ENCODE assay signal across 14 mouse cellular contexts in the genomic region with DNA sequence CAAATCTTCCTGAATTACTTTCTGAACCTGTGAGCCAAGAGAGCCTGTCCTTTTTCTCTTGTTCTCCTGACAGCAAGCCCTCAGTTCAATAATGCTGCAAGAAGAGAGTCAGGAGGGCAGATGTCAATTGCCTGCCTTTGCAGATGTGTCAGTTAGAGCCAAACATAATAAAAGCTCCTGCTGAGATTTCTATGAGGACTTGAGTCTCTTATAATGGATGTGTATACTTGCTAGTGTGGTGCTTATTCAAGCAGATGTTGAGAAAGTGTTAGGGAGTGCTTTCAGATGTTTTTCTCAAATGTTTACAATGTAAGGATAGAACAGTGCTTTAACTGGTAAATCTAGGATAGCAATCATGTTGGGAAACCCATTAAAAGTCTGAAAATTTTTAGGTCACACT.
"Had no signal": no experiment of that assay in that cellular context is flagged by ENCODE, and none has a peak within 500 bp of the region (broad histone marks: within the 10 kb centered on the region; RNA-seq: fewer than 3 reads in every experiment).

No protein-coding gene starts in this region.

- H3K4me1 ChIP-seq: limb, embryonic 12.5 days; liver, embryonic 15.5 days; midbrain, embryonic 15.5 days had no signal

- H3K9me3 ChIP-seq: liver, embryonic 15.5 days; midbrain, embryonic 15.5 days had no signal

- DNase-seq: kidney, adult 2 months; kidney, postnatal 36 days; layer of hippocampus, adult 9-11 months; layer of hippocampus, postnatal 36 days; lung, postnatal 36 days; thymus, postnatal 4 days had no signal

- H3K27me3 ChIP-seq: limb, embryonic 12.5 days; liver, embryonic 15.5 days; midbrain, embryonic 15.5 days had no signal

- H3K27ac ChIP-seq: kidney, postnatal 0 days; limb, embryonic 12.5 days; liver, embryonic 15.5 days; midbrain, embryonic 15.5 days; stomach, postnatal 0 days had no signal

- H3K4me3 ChIP-seq: limb, embryonic 12.5 days; liver, embryonic 15.5 days; midbrain, embryonic 15.5 days had no signal

- H3K4me2 ChIP-seq: limb, embryonic 12.5 days; liver, embryonic 11.5 days; liver, embryonic 15.5 days; midbrain, embryonic 11.5 days; midbrain, embryonic 15.5 days had no signal

- H3K9ac ChIP-seq: limb, embryonic 12.5 days; liver, embryonic 15.5 days; midbrain, embryonic 15.5 days had no signal

- H3K36me3 ChIP-seq: limb, embryonic 12.5 days; liver, embryonic 15.5 days; midbrain, embryonic 15.5 days had no signal

- ATAC-seq: intestine, embryonic 16.5 days; midbrain, embryonic 15.5 days had no signal
